Comparison of ENCODE assay signal across 9 mouse cellular contexts in genomic region chr3:95687168-95687523, GRCm38 (mm10). TPM values are rescaled to one million over a fixed set of nuclear protein-coding genes. Genes with fewer than 3 reads are reported as not detected.
DNase-seq lines count a peak whose midpoint lies in the region; ATAC-seq lines count a peak whose summit lies in the region.
"Had no signal": no experiment of that assay in that cellular context is flagged by ENCODE, and none has a peak within 500 bp of the region (broad histone marks: within the 10 kb centered on the region; RNA-seq: fewer than 3 reads in every experiment).

No protein-coding gene starts in this region.

- H3K27ac ChIP-seq in heart, embryonic 10.5 days, result peak overlapping the region; percentile 89
- H3K27ac ChIP-seq in brown adipose tissue, adult 24 weeks (replicated peaks; ENCODE audit: low read depth, low read length), result no peak overlapping the region
- no peak overlapping the region for H3K27ac ChIP-seq in hindbrain, embryonic 13.5 days
- H3K27ac ChIP-seq in midbrain, embryonic 10.5 days (replicated peaks), result peak overlapping the region; percentile 74

- peak overlapping the region; percentile 65 for H3K4me3 ChIP-seq in heart, embryonic 10.5 days
- H3K4me3 ChIP-seq in brown adipose tissue, adult 24 weeks (ENCODE audit: insufficient read depth, low read depth, low read length), result peak overlapping the region; percentile 75
- H3K4me3 ChIP-seq in hindbrain, embryonic 13.5 days, result peak overlapping the region; percentile 41
- H3K4me3 ChIP-seq in midbrain, embryonic 10.5 days, result peak overlapping the region; percentile 62

- H3K9ac ChIP-seq in hindbrain, embryonic 13.5 days, result peak overlapping the region; percentile 67

- WGBS in heart, embryonic 10.5 days, result 4% methylated on average over 3 of the region's 4 CpGs
- 9% methylated on average over 4 of the region's 4 CpGs for WGBS in hindbrain, embryonic 13.5 days
- 12% methylated on average over 4 of the region's 4 CpGs for WGBS in midbrain, embryonic 10.5 days

- no peaks in the 10 kb centered on the region for H3K27me3 ChIP-seq in heart, embryonic 10.5 days (ENCODE audit: insufficient read depth, poor library complexity, severe bottlenecking)
- peaks cover 11% of the 10 kb centered on the region; the same call in 1 of the 2 replicates for H3K27me3 ChIP-seq in hindbrain, embryonic 13.5 days
- H3K27me3 ChIP-seq in midbrain, embryonic 10.5 days (ENCODE audit: low read depth, poor library complexity, severe bottlenecking), result peaks cover 27% of the 10 kb centered on the region
- H3K27me3 ChIP-seq: CH12.LX had no signal

- peak overlapping the region; percentile 73 for H3K4me2 ChIP-seq in hindbrain, embryonic 13.5 days

- no peaks in the 10 kb centered on the region for H3K9me3 ChIP-seq in heart, embryonic 10.5 days
- H3K9me3 ChIP-seq in hindbrain, embryonic 13.5 days, result no peaks in the 10 kb centered on the region
- H3K9me3 ChIP-seq in midbrain, embryonic 10.5 days (replicated peaks), result no peaks in the 10 kb centered on the region

- peaks cover 77% of the 10 kb centered on the region for H3K4me1 ChIP-seq in heart, embryonic 10.5 days
- peaks cover 3% of the 10 kb centered on the region; the same call in 1 of the 2 replicates for H3K4me1 ChIP-seq in brown adipose tissue, adult 24 weeks (ENCODE audit: control insufficient read depth, insufficient read depth, insufficient read length, low read length)
- peaks cover 22% of the 10 kb centered on the region for H3K4me1 ChIP-seq in hindbrain, embryonic 13.5 days (replicated peaks)
- H3K4me1 ChIP-seq in midbrain, embryonic 10.5 days, result peaks cover 50% of the 10 kb centered on the region

- H3K36me3 ChIP-seq in heart, embryonic 10.5 days, result no peaks in the 10 kb centered on the region
- no peaks in the 10 kb centered on the region for H3K36me3 ChIP-seq in hindbrain, embryonic 13.5 days
- H3K36me3 ChIP-seq in midbrain, embryonic 10.5 days, result 0 out of 2 replicates have a peak, but pooled peaks cover 6% of the 10 kb centered on the region

- peak; percentile 74 for DNase-seq in heart, embryonic 10.5 days (ENCODE audit: low spot score)
- DNase-seq in heart, postnatal 4 days, result no peak
- DNase-seq in midbrain, embryonic 10.5 days (ENCODE audit: low spot score), result no peak
- DNase-seq in Muller cell, postnatal 12 days (ENCODE audit: inconsistent ontology term), result no peak
- DNase-seq in frontal cortex, postnatal 10 days (ENCODE audit: low spot score in 2 of 2), result no peak

- peak; percentile 12; the same call in 1 of the 2 replicates for ATAC-seq in hindbrain, embryonic 13.5 days (ENCODE audit: low FRiP score)
- ATAC-seq in CD4-positive, CD25-positive, alpha-beta regulatory T cell, adult 4 months, result no peak

RNA-seq across cellular contexts. Expression of gene Adamtsl4, which starts 0.6 kb away (rescaled TPM):
- 4.2 and 5.7 TPM in 2 replicates for polyA plus RNA-seq in heart, embryonic 10.5 days (2016; fragmentation: Nextera tagmentation; extraction: Ambion mirVana)
- 10 to 100 TPM; 13.5 to 14.6 TPM for total RNA-seq in heart, postnatal 4 days (2021)
- 2.5 and 6.6 TPM in 2 replicates for polyA plus RNA-seq in brown adipose tissue, adult 24 weeks (2012; ENCODE audit: insufficient read depth, insufficient read length, missing spikeins)
- 0.98 and 1.0 TPM in 2 replicates for polyA plus RNA-seq in hindbrain, embryonic 13.5 days (2015; fragmentation: Nextera tagmentation; extraction: Ambion mirVana)
- 0.78 and 1.4 TPM in 2 replicates for polyA plus RNA-seq in midbrain, embryonic 10.5 days (2016; fragmentation: Nextera tagmentation; extraction: Ambion mirVana)
- polyA plus RNA-seq in CD4-positive, CD25-positive, alpha-beta regulatory T cell, adult 4 months (2017; shearing (Covaris generic)), result 1 to 10 TPM; 2.3 to 5.2 TPM

RNA-seq across cellular contexts. Expression of gene Mcl1, which starts 28.6 kb away (rescaled TPM):
- polyA plus RNA-seq in heart, embryonic 10.5 days (2016; fragmentation: Nextera tagmentation; extraction: Ambion mirVana), result 37.7 and 50.2 TPM in 2 replicates
- 100 to 1,000 TPM; 112 to 115 TPM for total RNA-seq in heart, postnatal 4 days (2021)
- 56.1 and 61.6 TPM in 2 replicates for polyA plus RNA-seq in brown adipose tissue, adult 24 weeks (2012; ENCODE audit: insufficient read depth, insufficient read length, missing spikeins)
- polyA plus RNA-seq in hindbrain, embryonic 13.5 days (2015; fragmentation: Nextera tagmentation; extraction: Ambion mirVana), result 49.3 and 54.2 TPM in 2 replicates
- polyA plus RNA-seq in midbrain, embryonic 10.5 days (2016; fragmentation: Nextera tagmentation; extraction: Ambion mirVana), result 41.9 and 47.6 TPM in 2 replicates
- 10 to 100 TPM; 61.0 to 96.6 TPM for polyA plus RNA-seq in CD4-positive, CD25-positive, alpha-beta regulatory T cell, adult 4 months (2017; shearing (Covaris generic))

RNA-seq across cellular contexts. Expression of gene Ecm1, which starts 52.2 kb away (rescaled TPM):
- polyA plus RNA-seq in heart, embryonic 10.5 days (2016; fragmentation: Nextera tagmentation; extraction: Ambion mirVana), result 76.8 and 109 TPM in 2 replicates
- 10 to 100 TPM; 41.3 to 43.8 TPM for total RNA-seq in heart, postnatal 4 days (2021)
- polyA plus RNA-seq in brown adipose tissue, adult 24 weeks (2012; ENCODE audit: insufficient read depth, insufficient read length, missing spikeins), result 41.5 and 48.8 TPM in 2 replicates
- polyA plus RNA-seq in hindbrain, embryonic 13.5 days (2015; fragmentation: Nextera tagmentation; extraction: Ambion mirVana), result 12.9 and 13.4 TPM in 2 replicates
- 18.1 and 19.5 TPM in 2 replicates for polyA plus RNA-seq in midbrain, embryonic 10.5 days (2016; fragmentation: Nextera tagmentation; extraction: Ambion mirVana)
- 100 to 1,000 TPM; 203 to 284 TPM for polyA plus RNA-seq in CD4-positive, CD25-positive, alpha-beta regulatory T cell, adult 4 months (2017; shearing (Covaris generic))

Comparison
In these comparisons a context has a peak if more than half of its experiments do, and no peak if none do; other contexts are left out.
1. H3K27ac ChIP-seq: peak in heart, embryonic 10.5 days (single experiment) and midbrain, embryonic 10.5 days (single experiment); none in brown adipose tissue, adult 24 weeks (single experiment) and hindbrain, embryonic 13.5 days (single experiment).
2. Peak in every context shown above with its lines, with median percentiles within 50 percentile points of each other: H3K4me3 ChIP-seq.